Mouse (Mus musculus) right cerebral cortex, postnatal 25 days (tissue): Measurements from ENCODE around the gene Soat1.
A peak's percentile ranks its signal among the peaks of the same experiment; 100 is the strongest.
"Not testable (repeated sequence)": the region's sequence is repeated elsewhere in the genome, so short reads cannot be mapped to it uniquely, and the experiment has no call there.

Experiments used
- DNase-seq: peaks from one replicate; pipeline ENCODE4 v3.0.0; 2022

Soat1 gene

DNA sequence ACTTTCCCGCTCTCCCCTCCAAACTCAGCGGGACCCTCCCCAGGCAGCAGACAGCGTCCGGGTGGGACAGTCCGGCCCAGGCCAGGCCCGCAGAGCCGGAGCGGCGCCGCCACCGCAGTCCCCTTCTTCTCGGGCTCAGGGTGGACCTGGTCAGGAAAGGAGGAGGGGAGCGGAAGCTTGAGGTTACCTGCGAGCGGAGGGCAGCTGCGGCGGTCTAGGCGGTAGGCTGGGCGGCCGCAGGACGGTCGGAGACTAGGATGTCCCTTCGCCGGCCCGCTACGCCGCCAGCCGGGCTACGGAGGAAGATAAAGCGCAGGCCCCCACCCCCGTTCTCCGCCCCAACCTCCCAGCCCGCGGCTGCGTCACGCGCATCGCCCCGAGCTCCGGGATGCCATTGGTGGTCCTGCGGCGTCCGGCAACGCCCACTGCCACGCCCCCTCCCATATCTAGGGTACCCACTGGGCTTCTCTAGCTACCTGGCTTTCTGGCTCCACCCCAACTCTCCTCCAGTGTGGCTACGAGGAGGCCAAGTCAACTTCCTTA is at the start of gene Soat1:
Gene Soat1, minus strand, starts transcription at position 371 of the 543 bp plus-strand sequence.
- peak; percentile 89 for DNase-seq

DNA sequence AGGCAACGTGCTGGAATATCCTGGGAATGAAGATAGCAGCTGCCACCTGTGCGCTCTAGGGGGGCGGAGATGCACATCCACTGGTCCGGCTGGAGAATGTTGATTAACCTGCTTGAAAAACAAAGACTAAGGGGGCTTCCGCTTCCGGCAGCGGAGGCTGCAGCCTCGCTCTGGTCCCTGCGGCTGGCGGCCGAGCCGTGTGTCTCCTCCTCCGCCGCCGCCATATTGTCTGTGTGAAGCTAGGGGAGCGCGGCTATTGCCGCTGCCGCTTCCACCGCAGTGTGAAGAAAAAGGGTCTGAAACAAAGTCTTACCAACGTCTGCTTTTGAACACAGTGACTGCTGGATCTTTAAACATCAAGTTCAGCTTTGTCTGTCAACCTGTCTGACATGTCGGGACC is 49.7 kb upstream of the Soat1 start, which contains the start of gene Gm10031:
Gene Gm10031, plus strand, starts transcription at position 171 of the 400 bp plus-strand sequence.
- DNase-seq: not testable (repeated sequence)

GRCm38 (mm10) chr1:156521796-156522517 is 47.8 kb upstream of the Soat1 start:
- no peak for DNase-seq

DNA sequence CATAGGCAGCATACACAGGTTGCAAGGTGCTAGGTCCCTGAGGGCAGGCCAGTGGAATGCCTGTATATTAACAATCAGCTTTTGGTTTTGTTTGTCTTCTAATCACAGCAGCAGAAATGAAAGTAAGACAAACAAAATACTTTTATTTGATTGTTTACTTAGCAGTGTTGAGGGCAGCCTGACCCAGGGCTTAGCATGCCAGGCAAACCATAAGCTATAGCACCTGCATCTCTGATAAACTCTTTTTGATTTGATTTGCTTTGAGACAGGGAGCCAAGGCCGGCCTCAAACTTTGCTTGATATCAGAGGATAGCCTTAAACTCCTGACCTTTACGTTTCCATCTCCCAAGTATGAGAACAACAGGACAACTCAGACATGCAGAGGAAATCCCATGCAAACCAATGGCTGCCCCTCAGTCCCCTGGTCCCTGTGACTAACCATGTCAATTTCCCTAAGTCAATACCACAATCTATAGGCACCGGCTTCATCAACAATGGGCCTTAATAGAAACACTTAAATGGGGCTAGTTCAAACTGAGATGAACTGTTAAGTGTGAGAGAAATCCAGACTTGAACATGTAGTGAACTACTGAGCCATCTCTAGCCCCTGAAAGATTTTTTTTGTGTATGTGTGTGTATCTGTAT is 46.1 kb upstream of the Soat1 start:
- no peak for DNase-seq

GRCm38 (mm10) chr1:156507753-156508152 is 33.6 kb upstream of the Soat1 start:
- DNase-seq: no peak

DNA sequence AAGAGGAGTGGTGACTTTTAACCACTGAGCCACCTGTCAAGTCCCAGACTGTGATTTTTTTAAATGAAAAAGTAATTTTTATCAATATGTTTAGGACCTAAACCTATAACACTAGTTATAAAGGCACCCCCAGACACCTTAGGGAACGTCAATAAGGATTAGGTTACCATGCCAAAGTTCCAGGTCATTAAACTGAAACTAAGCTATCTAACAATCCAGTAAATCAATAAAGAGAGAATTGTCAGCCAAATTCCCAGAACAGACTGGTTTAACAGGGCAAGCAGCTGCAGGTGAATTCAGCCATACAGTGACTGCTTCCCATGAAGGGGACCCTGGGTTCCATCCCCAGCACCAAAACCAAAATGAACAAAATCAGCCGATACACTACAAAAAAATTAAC is 31.8 kb upstream of the Soat1 start:
- no peak for DNase-seq

- no peak for DNase-seq
Measured at GRCm38 (mm10) chr1:156504945-156505523, 30.9 kb upstream of the Soat1 start.

DNA sequence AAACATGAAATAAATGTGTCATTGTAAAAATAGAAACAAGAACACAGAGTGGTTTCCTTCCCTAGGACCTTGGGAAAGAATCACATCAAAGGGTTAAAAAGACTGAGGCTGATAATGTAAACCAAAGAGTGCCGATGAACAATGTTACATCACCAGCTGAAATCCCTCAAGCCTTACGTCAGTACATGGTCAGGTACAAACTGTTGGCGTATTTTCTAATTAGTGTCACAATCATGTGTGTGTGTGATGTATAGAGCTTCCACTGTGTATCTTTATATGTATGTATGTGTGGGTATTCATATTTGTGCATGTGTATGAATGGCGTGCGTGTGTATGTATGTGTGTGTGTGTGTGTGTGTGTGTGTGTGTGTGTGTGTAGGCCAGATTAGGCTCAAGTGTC is 22.8 kb upstream of the Soat1 start:
- no peak for DNase-seq

DNA sequence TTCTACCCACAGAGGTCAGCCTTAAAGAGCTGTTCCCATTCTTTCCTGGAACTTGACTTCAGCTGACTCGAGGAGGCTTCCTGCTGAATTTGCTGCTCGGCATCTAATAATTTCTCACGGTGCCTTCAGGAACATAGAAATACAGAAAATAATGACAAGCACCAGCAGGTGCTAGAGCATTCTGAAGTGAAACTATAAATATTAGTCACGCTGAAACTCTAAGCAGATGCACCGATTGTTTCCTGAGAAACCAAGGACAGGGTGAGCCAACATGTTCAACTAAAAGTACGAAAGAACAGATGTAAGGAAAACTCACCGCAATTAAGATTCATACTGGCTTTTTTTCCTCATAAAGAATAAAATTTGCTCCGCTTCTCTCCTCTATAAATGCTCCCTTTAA is 20.9 kb upstream of the Soat1 start:
- no peak for DNase-seq

- DNase-seq: no peak
Measured at GRCm38 (mm10) chr1:156491226-156491796, 17.2 kb upstream of the Soat1 start.

- DNase-seq: no peak
Measured at GRCm38 (mm10) chr1:156488031-156488430, 13.9 kb upstream of the Soat1 start.

GRCm38 (mm10) chr1:156487498-156487897 is 13.4 kb upstream of the Soat1 start:
- DNase-seq: no peak

DNA sequence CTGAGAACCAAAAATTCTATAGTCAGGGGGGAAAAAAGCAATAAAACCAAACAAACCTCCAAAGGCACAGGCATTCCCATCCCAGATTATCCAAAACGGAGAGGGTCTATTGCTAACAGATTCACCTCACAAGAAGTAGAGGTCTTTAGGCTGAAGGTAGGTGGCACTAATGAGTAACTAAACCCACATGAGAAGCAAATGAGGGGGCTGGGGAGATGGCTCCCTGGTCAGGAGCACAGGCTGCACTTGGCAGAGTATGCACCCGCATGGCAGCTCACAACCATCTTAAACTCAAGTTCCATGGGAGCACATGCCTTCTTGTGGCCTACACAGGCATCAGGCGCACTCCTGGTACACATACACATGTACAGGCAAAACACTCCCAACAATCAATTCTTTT is 7.7 kb upstream of the Soat1 start:
- DNase-seq: no peak

GRCm38 (mm10) chr1:156476535-156476934 is 2.4 kb upstream of the Soat1 start:
- no peak for DNase-seq

GRCm38 (mm10) chr1:156476016-156476415 is 1.9 kb upstream of the Soat1 start:
- DNase-seq: no peak

- no peak for DNase-seq
Measured at GRCm38 (mm10) chr1:156474854-156475253, 723 bp upstream of the Soat1 start.

DNA sequence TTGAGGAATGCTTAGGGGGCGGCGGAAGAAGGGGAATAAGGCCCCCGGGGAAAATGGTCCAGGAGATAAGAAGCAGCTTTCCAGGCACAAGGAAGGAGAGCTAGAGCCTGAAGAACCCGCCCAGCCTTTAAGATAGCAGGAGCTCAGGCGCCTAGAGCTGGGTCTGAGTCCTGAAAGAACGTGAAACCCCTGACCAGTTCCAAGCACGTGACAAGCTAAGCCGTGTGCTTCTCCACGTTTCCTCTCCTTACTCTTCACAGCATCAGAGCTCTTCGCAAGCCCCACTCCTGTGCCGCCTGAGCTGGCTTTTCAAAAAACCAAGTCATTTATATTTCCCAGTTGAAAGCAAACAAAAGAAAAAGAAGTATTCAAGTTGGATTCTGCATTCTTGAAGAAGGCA is 1.1 kb downstream of the Soat1 start:
- DNase-seq: no peak

- DNase-seq: no peak
Measured at GRCm38 (mm10) chr1:156471955-156472354, 2.2 kb downstream of the Soat1 start.

DNA sequence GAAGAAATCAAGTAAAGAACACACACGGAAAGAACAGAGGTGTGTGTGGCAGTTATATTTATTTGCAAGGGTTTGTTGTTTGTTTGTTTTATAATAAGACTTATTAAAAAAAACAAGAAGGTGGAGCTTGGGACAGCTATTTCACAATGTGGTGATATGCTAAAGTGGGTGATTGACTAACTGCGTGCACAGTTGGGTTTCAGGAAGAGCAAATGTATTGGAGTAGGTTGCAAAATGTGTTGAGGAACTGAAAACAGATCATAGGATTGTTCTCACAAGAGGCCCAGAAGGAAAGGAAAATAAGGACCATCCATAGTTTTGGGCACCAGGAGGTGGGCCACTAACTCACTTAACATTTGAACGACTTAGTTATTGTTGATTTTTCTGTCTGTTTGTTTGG is 3.1 kb downstream of the Soat1 start:
- no peak for DNase-seq

DNA sequence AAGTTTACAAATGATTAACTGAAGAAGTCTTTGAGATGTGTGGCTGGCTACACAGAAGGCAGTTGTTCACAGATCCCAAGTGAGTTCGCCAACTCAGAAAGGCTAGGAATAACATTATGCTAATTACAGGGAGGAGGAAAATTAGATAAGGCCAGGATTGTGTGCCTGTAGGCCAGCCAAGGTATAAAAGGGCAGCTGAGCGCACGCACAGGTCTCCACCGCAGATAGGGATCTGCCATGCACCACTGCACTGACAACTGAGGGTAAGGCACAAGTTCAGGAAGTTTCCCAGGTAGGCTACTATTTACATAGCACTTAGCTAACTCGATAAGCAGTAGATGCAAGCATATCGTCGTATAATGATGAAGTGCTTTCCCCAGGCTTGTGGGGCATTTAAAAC is 3.6 kb downstream of the Soat1 start:
- DNase-seq: no peak

DNA sequence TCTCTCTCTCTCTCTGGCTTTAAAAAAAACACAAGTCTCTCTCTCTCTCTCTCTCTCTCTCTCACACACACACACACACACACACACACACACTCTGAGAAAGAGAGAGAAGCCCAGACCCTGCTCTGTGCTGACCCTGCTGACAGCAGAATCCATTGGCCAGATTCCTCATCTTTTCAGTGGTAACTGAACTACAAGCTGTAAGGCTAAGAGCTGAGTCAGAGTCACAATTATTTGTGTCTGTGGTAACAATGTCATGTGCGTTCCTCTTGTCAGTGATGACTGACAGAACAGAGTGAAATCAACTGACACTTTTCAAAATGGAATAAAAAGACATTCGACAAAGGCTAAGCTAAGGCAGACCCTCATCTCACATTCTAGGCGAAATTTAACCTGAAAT is 5.6 kb downstream of the Soat1 start:
- no peak for DNase-seq

GRCm38 (mm10) chr1:156467655-156468255 is 6.4 kb downstream of the Soat1 start:
- no peak for DNase-seq

DNA sequence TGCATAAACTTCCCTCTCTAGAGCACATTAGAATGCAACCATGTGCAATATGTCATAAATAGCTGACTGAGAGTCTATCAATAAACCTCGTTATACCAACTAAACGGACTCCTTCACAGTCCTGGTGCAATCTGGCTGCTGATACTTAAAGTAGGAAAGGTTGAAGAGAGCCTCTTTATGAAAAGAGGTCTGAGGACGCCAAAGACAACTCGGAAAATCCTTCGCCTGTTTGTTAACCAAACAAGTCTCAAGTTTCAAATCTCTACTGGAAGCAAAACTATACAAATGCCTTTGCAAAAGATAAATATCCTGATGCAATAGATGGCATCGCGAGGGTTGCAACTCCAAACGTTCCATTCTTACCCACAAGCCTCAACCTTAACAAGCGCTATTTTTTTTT is 9.2 kb downstream of the Soat1 start:
- DNase-seq: no peak
